Mouse (Mus musculus) splenic B cell, adult 2 months (primary cell): ENCODE measurements around the gene Fdx1.

Source experiments
- DNase-seq: peaks from one replicate; pipeline ENCODE4 v3.0.0-alpha.2; 2011; ENCODE audit warnings: low read depth, low spot score
- H3K27me3 ChIP-seq: 2 replicates; pipeline ENCODE4 v1.6.1; 2012; ENCODE audit warnings: mild to moderate bottlenecking, low read length, moderate library complexity, mixed read lengths; ENCODE audit not compliant: control insufficient read depth, poor library complexity, insufficient read depth, severe bottlenecking
- H3K36me3 ChIP-seq: 2 replicates; pipeline ENCODE4 v1.6.1; 2012; ENCODE audit warnings: mild to moderate bottlenecking, low read length, moderate library complexity, mixed read lengths; ENCODE audit not compliant: control insufficient read depth, poor library complexity, insufficient read depth, severe bottlenecking

Fdx1 gene

DNA sequence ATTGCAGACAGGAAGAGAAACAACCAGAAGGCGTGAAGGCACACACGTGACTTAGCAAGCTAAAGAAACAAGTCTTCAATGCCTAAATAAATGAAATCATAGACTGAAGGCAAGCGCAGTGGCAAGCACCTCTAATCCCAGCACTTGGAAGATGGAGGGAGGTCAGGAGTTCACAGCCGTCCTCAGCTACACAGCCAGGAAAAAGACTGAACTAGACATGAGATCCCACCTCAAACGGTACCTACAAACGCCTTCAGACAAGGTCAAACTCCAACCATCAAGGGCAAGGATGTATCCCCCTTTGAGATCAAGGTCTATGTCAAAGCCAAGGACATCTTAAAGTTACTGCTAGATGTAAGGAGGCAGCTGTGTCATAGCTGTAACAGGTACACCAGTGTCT is 19.4 kb downstream of the Fdx1 start:
- Histone ChIP-seq H3K36me3 (no peaks in the 10 kb centered on the region), H3K27me3 (no peaks in the 10 kb centered on the region)
- no peak for DNase-seq

DNA sequence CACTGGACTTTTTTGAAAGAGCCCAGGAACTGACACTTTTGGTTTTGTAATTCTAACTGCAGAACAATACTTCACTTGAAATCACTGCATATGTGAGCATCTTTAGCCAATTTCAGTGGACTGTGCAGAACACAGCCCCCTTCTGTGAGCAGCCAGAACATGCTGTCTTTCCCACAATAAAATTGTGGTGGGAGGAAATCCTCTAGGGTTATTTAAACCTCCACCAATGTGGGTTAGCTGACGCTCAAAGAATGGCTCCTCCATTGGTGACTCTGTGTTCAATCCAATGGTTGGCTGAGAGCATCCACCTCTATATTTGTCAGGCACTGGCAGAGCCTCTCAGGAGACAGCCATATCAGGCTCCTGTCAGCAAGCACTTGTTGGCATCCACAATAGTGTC is 28.7 kb downstream of the Fdx1 start:
- H3K27me3 ChIP-seq: no peaks in the 10 kb centered on the region

DNA sequence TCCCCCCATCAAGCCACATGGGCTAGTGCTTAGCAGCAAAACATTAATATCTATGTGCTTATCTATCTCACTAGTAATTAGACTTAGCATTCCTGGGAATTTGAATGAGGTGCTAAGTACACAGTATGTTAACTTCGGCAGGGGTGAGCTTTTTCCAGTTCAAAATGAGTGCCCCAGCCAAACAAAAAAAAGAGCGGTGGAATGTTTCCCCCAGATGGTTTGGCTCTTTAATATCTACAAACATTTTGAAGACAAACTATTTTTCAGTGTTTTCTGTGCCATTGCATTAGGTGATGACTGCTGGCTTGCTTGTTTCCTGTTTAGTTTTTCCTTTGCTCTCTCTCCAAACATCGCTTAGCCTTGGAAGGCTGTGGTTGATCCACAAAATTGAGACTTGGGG is 31.4 kb downstream of the Fdx1 start:
- Histone ChIP-seq H3K36me3 (no peaks in the 10 kb centered on the region), H3K27me3 (no peaks in the 10 kb centered on the region)
- DNase-seq: no peak

More for the DNA sequence above, 28.7 kb downstream of the Fdx1 start:
- DNase-seq: no peak
- H3K36me3 ChIP-seq: no peaks in the 10 kb centered on the region

DNA sequence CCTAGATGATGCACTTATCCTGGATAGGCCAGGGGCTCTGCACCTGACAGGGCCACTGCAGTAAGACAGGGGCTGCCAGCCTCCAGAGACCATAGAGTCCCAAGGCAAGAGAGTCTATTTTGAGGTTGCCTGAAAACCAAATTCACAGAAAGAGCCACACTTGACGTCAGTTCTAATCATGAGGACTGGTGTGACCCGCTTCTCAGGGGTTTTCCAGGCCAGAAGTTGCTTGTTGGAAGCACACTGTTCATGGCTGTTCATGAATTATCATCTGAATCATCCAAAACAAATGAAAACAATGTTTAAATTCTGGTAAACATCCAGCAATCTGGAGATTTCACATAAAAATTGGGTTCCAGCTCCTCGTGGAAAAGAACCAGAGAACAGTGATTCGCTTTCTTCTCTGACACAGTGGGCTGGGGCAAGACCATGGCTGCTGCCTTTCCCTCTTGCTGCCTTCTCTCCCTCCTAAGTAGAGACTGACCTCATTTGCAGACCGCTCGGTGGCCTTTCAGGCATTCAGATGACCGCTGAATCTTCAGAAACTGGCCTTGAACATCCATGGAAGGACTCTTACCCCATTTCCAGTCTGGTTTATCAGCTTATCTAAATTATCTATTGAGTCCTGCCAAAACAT is 32.2 kb downstream of the Fdx1 start:
- DNase-seq: no peak
- no peaks in the 10 kb centered on the region for H3K36me3 ChIP-seq
- no peaks in the 10 kb centered on the region for H3K27me3 ChIP-seq

DNA sequence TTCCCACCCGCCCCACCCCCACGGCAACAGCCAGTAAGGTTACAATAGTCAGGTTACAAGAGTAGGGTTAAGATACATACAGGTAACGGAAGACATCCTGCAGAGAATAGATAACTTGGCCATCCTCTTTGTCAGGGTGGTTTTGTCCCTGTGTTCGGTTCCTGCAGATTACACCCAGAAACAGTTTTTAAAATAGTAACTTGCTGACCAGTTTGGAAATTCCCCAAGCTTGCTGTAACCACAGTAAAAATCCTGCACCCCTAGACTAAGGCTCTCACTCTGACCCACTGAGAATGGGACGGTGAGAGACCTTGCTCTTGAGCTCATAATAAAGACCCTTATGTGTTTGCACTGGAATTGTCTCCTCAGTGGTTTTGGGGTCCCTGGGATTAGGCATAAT is 33.4 kb downstream of the Fdx1 start:
- Histone ChIP-seq H3K27me3 (no peaks in the 10 kb centered on the region), H3K36me3 (no peaks in the 10 kb centered on the region)
- no peak for DNase-seq

DNA sequence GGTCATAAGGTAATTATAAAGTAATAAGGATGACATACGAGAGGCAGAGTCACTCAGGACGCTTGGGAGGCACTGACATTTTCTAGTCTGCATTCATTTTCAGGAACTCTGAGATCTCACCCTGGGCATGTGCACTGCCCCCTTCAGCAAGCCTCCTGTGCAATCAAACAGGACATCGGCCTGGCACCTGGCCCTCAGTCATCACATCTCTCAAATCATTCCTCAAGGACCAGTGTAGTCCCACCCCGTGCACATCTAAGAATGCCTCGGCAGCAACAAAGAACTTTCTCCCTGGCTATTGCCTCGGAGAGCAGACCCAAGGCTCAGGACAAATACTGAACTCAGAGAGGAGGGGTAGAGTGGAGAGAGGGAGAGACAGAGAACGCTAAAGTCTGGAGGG is 34.7 kb downstream of the Fdx1 start:
- Histone ChIP-seq H3K36me3 (no peaks in the 10 kb centered on the region), H3K27me3 (no peaks in the 10 kb centered on the region)
- no peak for DNase-seq

DNA sequence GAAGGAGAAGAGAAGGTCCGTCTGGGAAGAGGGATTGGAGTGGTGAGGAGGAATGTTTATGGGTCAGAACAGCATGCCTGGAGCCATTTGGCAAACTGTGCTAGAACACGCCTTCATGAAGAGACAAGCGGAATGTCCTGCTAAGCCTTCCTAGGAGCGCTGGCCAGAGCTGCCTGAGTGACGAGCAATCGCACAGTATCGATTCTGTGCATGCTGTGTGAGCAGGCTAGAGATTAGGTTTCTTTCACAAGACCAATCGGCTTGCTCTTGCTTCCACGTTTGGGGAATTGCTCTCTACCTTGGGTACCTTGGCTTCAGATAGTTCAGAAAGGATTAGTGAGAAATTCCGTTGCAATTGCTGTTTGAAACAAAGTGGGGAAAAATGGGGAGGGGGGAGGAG is 35.2 kb downstream of the Fdx1 start:
- no peaks in the 10 kb centered on the region for H3K36me3 ChIP-seq
- H3K27me3 ChIP-seq: no peaks in the 10 kb centered on the region
- DNase-seq: no peak

DNA sequence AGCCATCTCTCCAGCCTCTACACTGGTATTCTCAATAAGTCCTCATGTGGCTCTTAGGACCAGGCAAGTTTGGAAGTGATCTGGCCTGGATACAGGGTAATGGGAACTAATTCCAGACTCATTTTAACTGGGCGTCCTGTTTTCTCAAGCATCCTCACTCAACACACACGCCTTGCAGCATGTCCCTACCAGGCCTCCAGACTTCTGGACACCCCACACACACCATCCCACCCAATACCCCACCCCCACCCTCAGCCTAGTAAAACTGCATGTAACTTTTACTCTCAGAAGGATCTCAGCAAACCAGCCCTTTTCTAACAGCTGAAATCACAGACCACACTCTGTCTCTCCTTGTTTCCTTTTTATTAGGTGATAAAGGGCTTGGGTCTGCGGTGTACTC is 35.7 kb downstream of the Fdx1 start:
- DNase-seq: no peak
- no peaks in the 10 kb centered on the region for H3K36me3 ChIP-seq
- no peaks in the 10 kb centered on the region for H3K27me3 ChIP-seq

DNA sequence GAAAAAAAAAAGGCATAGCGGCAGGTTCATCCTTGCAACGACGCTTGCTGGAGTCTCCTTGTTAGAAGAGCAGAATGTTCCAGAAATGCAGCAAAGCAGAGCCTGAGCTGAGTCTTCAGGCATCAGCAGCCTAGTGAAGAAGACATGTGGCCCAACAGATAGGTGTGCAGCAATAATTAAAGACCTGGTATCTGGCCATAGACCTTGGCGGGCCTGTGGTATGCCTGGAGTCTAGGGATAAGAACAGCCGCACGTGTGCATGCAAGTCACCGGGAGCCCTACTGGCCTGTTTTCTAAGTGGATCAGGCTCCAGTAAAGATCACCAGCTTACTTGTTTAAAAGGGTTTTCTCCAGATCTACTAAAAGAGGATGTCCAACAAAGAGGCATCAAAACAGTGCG is 36.7 kb downstream of the Fdx1 start:
- Histone ChIP-seq H3K27me3 (no peaks in the 10 kb centered on the region), H3K36me3 (no peaks in the 10 kb centered on the region)
- DNase-seq: no peak

DNA sequence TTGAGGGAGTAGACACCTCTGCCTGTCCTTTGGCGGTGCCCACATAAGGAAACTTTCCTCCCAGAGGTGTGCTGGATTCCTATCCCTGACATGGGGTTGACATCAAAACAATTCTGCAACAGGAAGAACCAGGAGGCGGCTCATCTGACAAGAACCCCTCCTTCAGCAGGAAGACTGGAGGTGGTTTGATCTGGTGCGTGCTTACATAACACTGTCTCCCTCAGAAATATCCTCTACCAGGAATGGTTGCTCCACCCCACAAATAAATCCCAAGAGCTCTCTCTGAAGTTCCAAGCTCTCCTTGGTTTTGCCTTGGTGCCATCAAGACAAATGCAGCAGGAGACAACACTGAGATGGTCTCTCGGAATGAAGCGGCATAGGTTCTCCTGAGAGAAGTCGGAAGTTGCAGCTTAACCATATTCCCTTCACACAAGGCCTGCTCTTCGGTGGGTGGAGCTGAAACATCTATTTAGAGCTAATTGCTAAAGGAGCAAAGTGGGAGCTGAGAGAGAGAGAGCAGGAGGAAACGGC is 38.7 kb downstream of the Fdx1 start:
- no peak for DNase-seq
- H3K27me3 ChIP-seq: no peaks in the 10 kb centered on the region

DNA sequence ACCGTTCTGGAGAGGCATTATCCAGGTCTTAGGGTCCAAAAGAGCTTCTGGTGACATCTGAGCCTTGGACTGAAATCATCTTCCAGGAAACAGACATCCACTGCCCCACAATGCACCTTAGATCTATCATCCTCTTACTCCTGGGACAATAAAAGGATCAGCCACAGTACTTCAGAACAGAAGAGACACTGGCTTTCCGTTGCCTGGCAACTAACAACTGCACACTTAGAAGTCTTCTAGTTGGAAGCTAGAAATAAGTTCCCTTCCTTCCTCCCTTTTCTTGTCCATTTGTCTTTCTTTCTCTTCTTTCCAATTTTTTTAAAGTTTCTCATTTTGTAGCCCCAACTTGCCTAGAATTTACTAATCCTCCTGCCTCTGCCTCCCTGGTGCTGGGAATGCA is 40.6 kb downstream of the Fdx1 start:
- no peaks in the 10 kb centered on the region for H3K27me3 ChIP-seq
- no peaks in the 10 kb centered on the region for H3K36me3 ChIP-seq
- DNase-seq: no peak

More for the DNA sequence above, 38.7 kb downstream of the Fdx1 start:
- no peaks in the 10 kb centered on the region for H3K36me3 ChIP-seq

DNA sequence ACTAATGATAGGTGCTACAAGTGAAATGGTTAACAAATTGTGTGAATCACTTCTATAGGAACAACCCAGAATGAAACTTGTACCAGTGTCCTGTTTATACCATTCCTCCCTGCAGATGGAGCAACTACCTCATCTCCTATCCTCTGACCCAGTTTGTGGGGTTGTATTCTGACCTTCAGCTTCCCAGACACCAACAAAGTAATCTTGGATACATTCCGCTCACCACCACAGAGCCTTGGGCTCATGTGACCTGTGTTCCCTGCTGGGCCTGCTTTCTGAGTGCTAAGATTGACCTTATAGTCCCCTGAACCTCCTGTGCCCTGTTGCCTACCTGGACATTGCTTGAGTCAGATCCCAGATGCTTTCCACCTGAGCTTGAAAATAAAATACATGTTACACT is 47.8 kb downstream of the Fdx1 start:
- Histone ChIP-seq H3K36me3 (no peaks in the 10 kb centered on the region), H3K27me3 (no peaks in the 10 kb centered on the region)
- DNase-seq: no peak

DNA sequence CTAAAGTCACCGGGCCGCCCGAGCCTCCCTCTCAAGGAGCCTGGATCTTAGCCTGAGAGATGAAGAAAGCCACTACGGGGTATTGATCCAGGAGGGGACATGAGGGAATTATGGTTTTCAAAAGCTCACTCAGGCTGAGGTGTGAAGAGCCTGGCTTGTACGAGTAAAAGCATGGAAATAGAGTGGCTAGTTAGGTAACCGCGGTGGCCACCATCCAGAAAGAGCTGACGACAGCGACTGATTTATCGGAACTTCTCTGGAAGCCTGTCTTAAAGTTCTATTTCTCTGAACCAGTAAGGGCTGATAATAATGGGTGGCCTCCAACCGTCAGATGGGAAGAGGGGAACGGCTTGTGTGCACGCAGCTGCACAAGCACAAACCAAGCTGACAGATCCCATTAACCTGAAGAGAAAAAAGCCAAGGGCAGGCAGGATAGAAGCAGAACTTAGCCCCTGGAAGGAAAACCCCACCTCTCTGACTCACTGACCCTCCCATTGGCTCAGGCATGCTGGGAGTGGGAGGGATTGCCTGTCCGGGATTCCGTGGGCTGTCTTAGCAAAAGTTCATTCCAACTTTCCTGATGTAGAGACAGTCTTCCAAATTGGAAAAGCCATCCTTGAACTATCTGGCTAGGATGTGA is 48.8 kb downstream of the Fdx1 start:
- H3K36me3 ChIP-seq: no peaks in the 10 kb centered on the region
- H3K27me3 ChIP-seq: no peaks in the 10 kb centered on the region
- no peak for DNase-seq

DNA sequence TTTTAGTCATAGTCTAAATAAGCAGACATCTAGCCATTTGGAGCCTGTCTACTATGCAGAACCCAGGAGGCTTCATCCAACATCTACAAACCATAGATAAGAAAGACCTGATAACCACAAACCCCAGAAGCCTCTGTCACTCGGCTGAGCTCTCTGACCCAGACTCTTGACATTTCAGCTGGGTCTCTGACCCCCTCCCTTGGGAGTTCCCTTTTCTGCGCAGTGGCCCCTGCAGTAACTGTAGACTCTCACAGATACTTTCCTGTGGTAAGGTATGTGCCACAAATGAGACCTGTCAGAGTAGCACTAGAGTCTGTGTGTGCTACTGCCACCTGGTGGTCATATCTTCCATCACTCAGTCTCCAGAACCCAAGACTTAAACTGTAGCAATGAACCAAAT is 54.5 kb downstream of the Fdx1 start:
- H3K27me3 ChIP-seq: no peaks in the 10 kb centered on the region
- DNase-seq: peak; percentile 71
- H3K36me3 ChIP-seq: no peaks in the 10 kb centered on the region

DNA sequence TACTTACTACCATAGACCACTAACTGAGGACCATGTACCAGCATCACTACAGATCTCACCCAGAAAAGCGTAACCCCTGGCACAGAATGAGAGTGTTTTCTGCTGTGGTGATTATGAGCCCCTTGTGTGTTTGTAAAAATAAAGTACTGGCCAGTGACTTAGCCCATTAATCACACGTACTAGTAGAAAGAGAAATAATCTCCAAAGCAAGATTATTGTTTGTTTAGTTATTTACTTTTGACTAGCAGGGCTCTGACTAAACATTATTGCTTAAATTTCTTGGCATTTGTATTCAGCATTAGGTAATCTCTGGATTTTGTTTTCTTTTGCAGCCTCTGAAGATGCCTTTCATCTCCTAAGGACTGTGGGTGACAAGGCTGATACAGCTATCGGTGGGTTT is 55.1 kb downstream of the Fdx1 start:
- H3K36me3 ChIP-seq: no peaks in the 10 kb centered on the region
- H3K27me3 ChIP-seq: no peaks in the 10 kb centered on the region
- DNase-seq: no peak

DNA sequence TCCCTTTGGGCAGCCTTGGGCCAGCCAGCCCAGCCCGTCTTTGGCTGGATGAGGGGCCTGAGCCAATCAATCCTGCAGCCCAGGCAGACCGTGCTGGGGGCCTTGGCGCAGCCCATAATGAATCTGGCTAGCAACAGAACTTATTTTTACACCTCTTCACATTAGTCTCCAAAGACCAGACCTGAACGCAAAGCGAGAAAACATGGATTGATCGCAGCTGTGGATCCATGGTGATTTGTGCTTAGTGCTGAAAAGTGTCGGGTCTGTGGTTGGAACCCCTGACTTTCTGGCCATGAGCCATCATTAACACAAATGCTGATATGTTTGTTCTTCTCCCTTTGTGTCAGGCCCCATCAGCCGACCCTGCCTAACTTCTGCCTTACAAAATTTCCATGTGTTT is 56.4 kb downstream of the Fdx1 start:
- no peaks in the 10 kb centered on the region for H3K36me3 ChIP-seq
- H3K27me3 ChIP-seq: no peaks in the 10 kb centered on the region
- no peak for DNase-seq
